Mouse (Mus musculus) forebrain, embryonic 10.5 days (tissue): ENCODE measurements around the gene Prol1. TPM values are rescaled to one million over a fixed set of nuclear protein-coding genes. Genes with fewer than 3 reads are reported as not detected.
"Not testable (repeated sequence)": the region's sequence is repeated elsewhere in the genome, so short reads cannot be mapped to it uniquely, and the experiment has no call there.

ENCODE experiments used
- DNase-seq: peaks from one replicate; pipeline ENCODE4 v3.0.0-alpha.2; 2017; ENCODE audit warnings: low spot score; ENCODE audit errors: extremely low spot score
- H3K27ac ChIP-seq: fragments of 300-500 bp; sonication (generic); 2 replicates; pipeline ENCODE4 v1.5.1; 2016; ENCODE audit warnings: mild to moderate bottlenecking
- H3K27me3 ChIP-seq: fragments of 300-500 bp; sonication (generic); 2 replicates; pipeline ENCODE4 v1.6.1; 2016; ENCODE audit warnings: mild to moderate bottlenecking; ENCODE audit not compliant: poor library complexity, severe bottlenecking
- H3K36me3 ChIP-seq: fragments of 300-500 bp; sonication (generic); replicated peaks from 2 replicates; pipeline ENCODE4 v1.6.1; 2016; ENCODE audit warnings: mild to moderate bottlenecking, moderate library complexity
- H3K4me1 ChIP-seq: fragments of 300-500 bp; sonication (generic); 2 replicates; pipeline ENCODE4 v1.6.1; 2016
- H3K4me3 ChIP-seq: fragments of 300-500 bp; sonication (generic); 2 replicates; pipeline ENCODE4 v1.5.1; 2016; ENCODE audit warnings: mild to moderate bottlenecking, moderate library complexity
- H3K9me3 ChIP-seq: fragments of 300-500 bp; sonication (generic); 2 replicates; pipeline ENCODE4 v1.6.1; 2016; ENCODE audit warnings: mild to moderate bottlenecking, moderate library complexity
- WGBS: fragments of 180-500 bp; shearing (Covaris S2); methylation state at CpG from one replicate; pipeline ENCODE4 v1.1.7; 2016; 5-methylcytosine and 5-hydroxymethylcytosine counted together
- polyA plus RNA-seq: library from polyadenylated mRNA; unstranded; fragments of >200 nt; fragmentation: Nextera tagmentation; extraction: Ambion mirVana; gene quantifications from 2 replicates; pipeline ENCODE4 v1.2.1, GENCODE M21; 2016

Gene Prol1
- polyA plus RNA-seq = not detected in 2 replicates

DNA sequence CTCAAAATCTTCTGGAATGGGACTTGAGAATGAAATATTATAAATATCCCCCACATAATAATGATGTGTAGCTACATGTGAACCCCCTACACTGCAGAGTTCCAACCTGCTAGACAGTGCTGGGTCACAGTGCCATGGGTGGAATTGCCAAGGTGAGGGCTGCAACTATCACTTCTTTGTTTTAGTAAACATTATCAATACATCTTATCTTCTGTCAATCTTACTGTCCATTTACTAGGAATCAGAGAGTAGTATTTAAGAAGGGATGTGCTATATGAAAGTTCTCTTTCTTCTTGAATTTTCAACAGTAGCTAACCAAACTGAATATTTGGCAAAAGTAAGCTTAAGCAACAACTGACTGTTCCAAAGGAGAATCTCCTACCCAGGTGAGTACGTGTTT lies at the start of gene Prol1:
TSS of gene Prol1 (plus strand) at position 301 of the 400 bp plus-strand sequence.
- no peaks in the 10 kb centered on the region for H3K9me3 ChIP-seq
- no peaks in the 10 kb centered on the region for H3K27me3 ChIP-seq
- H3K27ac ChIP-seq = no peak within 1 kb of the TSS
- H3K4me3 ChIP-seq = no peak within 1 kb of the TSS
- no peaks in the 10 kb centered on the region for H3K4me1 ChIP-seq
- no peaks in the 10 kb centered on the region for H3K36me3 ChIP-seq
- no peak for DNase-seq
- WGBS = 89% methylated on average over 1 of the region's 1 CpGs

DNA sequence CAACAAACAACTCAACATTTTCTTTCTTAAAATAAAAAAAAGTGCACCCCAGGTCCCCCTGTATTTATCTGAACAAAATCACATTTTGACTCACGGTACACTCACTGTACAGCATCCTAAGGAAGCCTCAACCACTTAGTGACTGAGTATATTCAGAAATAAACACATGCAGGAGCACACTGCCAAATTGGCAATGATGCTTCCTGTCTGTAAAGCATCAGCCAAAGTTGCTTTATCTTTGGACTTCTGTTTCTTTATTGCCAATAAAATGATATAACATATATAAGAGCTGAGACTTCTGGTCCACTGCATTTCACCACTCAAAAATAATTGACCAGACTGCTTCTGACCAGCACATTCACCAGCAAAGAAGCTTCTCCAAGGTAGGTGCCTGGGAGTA lies 48.5 kb upstream of the Prol1 start, which contains the start of gene Gm7714:
TSS of gene Gm7714 (plus strand) at position 301 of the 400 bp plus-strand sequence.
- H3K27ac ChIP-seq = no peak within 1 kb of the TSS
- WGBS = 98% methylated on average over 1 of the region's 1 CpGs
- H3K27me3 ChIP-seq = no peaks in the 10 kb centered on the region
- H3K4me3 ChIP-seq = no peak within 1 kb of the TSS
- DNase-seq = no peak
- H3K36me3 ChIP-seq = no peaks in the 10 kb centered on the region
- H3K9me3 ChIP-seq = no peaks in the 10 kb centered on the region
- H3K4me1 ChIP-seq = no peaks in the 10 kb centered on the region

DNA sequence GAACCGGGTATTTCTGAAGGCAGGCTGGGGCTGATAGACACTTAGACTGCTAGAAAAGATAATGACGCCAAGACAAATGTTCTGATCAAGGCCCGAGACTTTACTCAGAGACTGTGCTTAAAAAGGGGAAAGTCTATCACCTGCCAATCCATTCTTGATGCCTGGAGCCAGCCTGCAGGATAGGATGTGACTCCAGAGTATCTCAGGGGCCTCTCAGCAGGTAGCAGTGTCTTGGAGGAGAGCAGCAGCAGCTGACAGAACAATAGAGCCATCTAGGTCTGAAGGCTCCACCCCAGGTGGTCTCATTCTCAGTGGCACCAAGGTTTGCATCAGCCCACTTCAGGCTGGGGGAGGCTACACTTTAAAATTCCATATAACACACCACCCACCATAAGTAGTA lies 5.8 kb upstream of the Prol1 start:
- 66% methylated on average over 3 of the region's 3 CpGs for WGBS
- not testable (repeated sequence) for H3K4me3 ChIP-seq, H3K4me1 ChIP-seq, H3K9me3 ChIP-seq, H3K27me3 ChIP-seq, H3K36me3 ChIP-seq, H3K27ac ChIP-seq, DNase-seq

DNA sequence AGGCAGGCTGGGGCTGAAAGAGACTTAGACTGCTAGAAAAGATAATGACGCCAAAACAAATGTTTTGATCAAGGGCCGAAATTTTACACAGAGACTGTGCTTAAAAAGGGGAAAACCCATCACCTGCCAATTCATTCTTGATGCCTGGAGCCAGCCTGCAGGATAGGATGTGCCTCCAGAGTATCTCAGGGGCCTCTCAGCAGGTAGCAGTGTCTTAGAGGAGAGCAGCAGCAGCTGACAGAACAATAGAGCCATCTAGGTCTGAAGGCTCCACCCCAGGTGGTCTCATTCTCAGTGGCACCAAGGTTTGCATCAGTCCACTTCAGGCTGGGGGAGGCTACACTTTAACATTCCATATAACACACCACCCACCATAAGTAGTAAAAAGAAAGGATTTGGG lies 31.4 kb downstream of the Prol1 start:
- WGBS = 52% methylated on average over 2 of the region's 2 CpGs
- not testable (repeated sequence) for DNase-seq, H3K27ac ChIP-seq, H3K4me3 ChIP-seq, H3K9me3 ChIP-seq, H3K4me1 ChIP-seq, H3K27me3 ChIP-seq, H3K36me3 ChIP-seq

DNA sequence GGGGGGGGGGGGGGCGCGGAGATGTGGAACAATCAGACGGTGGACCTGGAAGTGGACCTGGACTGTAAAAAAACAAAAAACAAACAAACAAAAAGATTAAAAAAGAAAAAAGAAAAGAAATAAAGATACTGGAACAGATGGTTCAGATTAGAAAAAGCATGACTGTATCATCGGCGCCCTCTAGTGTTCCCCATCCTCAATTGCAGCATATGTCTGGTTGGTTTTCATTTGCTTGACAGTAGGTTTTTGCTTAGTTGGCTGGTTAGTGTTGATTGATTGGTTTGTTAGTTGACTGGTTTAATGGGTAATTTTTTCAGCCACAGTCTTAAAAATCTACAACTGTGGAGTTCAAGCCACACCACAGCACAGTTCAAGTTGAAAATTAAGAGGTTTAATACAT lies 47.7 kb downstream of the Prol1 start:
- Histone ChIP-seq H3K27ac (no peak overlapping the region), H3K36me3 (no peaks in the 10 kb centered on the region), H3K27me3 (no peaks in the 10 kb centered on the region), H3K4me1 (no peaks in the 10 kb centered on the region), H3K4me3 (no peak overlapping the region), H3K9me3 (no peaks in the 10 kb centered on the region)
- peak; percentile 23 for DNase-seq
- WGBS = 2% methylated on average over 4 of the region's 5 CpGs

DNA sequence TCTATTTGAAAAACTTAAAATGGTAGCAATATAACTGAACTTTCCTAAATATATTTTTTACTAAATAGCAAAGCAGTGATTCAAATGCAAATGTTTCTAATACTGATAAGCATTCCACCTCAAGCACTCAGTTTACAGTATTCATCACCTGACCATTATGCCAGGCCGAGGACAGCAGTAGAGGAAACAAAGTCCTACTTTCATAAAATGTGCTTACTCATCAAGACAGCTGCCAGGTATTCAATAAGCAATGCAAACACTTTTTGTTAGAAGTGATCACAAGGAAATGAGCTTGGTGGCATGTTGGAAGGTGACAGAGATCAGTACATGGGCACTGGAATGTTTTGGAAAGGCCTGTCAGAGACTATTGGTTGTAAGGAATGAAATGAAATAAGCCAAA lies 49.8 kb downstream of the Prol1 start:
- H3K4me1 ChIP-seq = no peaks in the 10 kb centered on the region
- WGBS = 82% methylated on average over 1 of the region's 1 CpGs
- no peaks in the 10 kb centered on the region for H3K9me3 ChIP-seq
- H3K36me3 ChIP-seq = no peaks in the 10 kb centered on the region
- H3K27ac ChIP-seq = no peak overlapping the region
- no peak for DNase-seq
- no peaks in the 10 kb centered on the region for H3K27me3 ChIP-seq
- no peak overlapping the region for H3K4me3 ChIP-seq

DNA sequence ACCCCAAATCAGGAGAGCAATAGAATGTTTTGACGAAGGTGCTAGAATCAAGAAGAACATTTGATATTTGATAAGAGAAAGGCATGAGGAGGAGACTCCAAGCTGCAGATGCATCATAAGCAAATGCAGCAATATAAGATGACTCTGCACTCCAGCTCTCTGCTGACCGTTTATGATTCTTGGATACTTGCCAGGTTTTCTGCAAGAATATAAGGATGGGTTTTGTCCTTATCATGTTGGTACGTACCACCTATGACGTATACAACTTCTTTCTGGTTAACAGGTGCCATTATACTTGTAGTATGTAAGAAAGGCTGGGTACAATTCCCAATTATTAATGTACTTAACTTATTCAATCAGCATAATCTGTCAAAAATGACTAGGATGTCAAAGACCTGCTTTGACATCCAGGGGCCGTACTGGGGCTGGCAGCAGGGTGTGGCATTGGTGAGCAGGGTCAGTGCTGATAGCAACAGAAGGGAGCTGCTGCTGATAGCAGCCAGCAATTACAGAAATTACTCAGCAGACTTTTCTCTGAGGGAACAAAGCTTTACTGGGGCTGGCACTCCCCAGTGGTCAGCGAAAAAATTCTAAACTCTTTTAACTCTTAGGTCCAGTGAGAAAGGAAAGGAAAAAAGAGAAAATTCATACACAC lies 53.6 kb downstream of the Prol1 start:
- H3K27ac ChIP-seq = no peak overlapping the region
- no peaks in the 10 kb centered on the region for H3K4me1 ChIP-seq
- no peaks in the 10 kb centered on the region for H3K27me3 ChIP-seq
- H3K36me3 ChIP-seq = no peaks in the 10 kb centered on the region
- 86% methylated on average over 6 of the region's 6 CpGs for WGBS
- no peak for DNase-seq
- no peak overlapping the region for H3K4me3 ChIP-seq
- H3K9me3 ChIP-seq = no peaks in the 10 kb centered on the region

DNA sequence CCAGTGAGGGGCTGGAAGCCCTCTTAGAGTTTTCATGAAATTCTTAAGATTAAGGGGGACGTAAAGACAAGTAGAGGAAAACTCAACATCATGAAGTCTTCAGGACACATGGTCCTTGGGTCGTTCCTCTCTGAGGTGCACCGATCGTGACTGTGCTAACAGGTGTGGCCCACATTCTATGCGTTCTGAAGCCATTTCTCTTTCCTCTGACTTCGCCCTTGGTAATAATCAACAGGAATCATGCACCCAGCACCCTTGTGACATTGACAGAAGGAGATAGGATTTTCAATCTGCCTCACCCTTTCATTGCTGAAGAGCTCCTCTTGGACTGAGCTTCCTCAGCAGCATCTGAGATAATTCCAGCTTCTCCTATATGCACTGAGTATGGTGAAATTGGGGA lies 55.5 kb downstream of the Prol1 start:
- Histone ChIP-seq H3K36me3 (no peaks in the 10 kb centered on the region), H3K9me3 (no peaks in the 10 kb centered on the region), H3K27ac (no peak overlapping the region), H3K4me1 (no peaks in the 10 kb centered on the region), H3K4me3 (no peak overlapping the region), H3K27me3 (no peaks in the 10 kb centered on the region)
- 86% methylated on average over 6 of the region's 6 CpGs for WGBS
- DNase-seq = no peak

DNA sequence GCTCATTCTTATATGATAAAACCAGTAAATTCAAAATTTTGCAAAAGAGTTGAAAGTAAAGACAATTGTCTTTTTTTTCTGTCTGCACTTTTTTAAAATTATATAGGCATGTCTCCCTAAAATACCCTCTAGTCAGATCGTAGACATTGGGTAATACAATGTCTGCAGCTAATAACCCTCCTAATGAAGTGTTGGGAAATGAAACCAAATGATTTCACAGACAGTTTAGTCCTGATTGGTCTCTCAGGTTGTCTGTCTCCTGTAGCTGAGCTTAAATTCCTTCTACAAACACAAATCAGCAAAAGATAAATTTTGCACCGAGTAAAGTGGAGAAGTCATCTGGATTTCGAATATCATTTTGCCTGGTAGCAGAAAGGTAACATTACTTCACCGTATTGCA lies 58.7 kb downstream of the Prol1 start, which contains the start of gene Amtn:
TSS of gene Amtn (plus strand) at position 301 of the 400 bp plus-strand sequence.
- DNase-seq = no peak
- Histone ChIP-seq H3K4me1 (no peaks in the 10 kb centered on the region), H3K27ac (no peak within 1 kb of the TSS), H3K27me3 (no peaks in the 10 kb centered on the region), H3K36me3 (no peaks in the 10 kb centered on the region), H3K4me3 (no peak within 1 kb of the TSS), H3K9me3 (no peaks in the 10 kb centered on the region)
- 91% methylated on average over 4 of the region's 4 CpGs for WGBS

Other genes with a start within 250 kb of the Prol1 start
- gene Smr2, start 230.8 kb upstream of the Prol1 start, polyA plus RNA-seq = not detected in 2 replicates
- not detected in 2 replicates for gene Gm11116, start 205.8 kb upstream of the Prol1 start, polyA plus RNA-seq
- gene Gm11115, start 163.2 kb upstream of the Prol1 start, polyA plus RNA-seq = not detected in 2 replicates
- gene Gm7714, start 48.4 kb upstream of the Prol1 start, polyA plus RNA-seq = not detected in 2 replicates
- not detected in 2 replicates for gene Amtn, start 58.8 kb downstream of the Prol1 start, polyA plus RNA-seq
- 0.16 TPM in 1 of 2 replicates, not detected in the other for gene Ambn, start 138.7 kb downstream of the Prol1 start, polyA plus RNA-seq
- not detected in 2 replicates for gene Enam, start 170.7 kb downstream of the Prol1 start, polyA plus RNA-seq
- gene Jchain, start 210.6 kb downstream of the Prol1 start, polyA plus RNA-seq = 0.14 TPM in 1 of 2 replicates, not detected in the other
- gene Utp3, start 237.2 kb downstream of the Prol1 start, polyA plus RNA-seq = 86.5 and 95.9 TPM in 2 replicates
- gene Rufy3, start 247.7 kb downstream of the Prol1 start, polyA plus RNA-seq = 29.6 and 33.9 TPM in 2 replicates